Mouse (Mus musculus) R1 (cell line): ENCODE data around the gene Bnc2.

Experiments used
- DNase-seq: peaks from one replicate; pipeline ENCODE4 v3.0.0-alpha.2; 2018; ENCODE audit warnings: low read depth, low spot score

The Bnc2 gene

GRCm38 (mm10) chr4:84431677-84432515, 243.2 kb downstream of the Bnc2 start:
- peak; percentile 28 for DNase-seq

DNA sequence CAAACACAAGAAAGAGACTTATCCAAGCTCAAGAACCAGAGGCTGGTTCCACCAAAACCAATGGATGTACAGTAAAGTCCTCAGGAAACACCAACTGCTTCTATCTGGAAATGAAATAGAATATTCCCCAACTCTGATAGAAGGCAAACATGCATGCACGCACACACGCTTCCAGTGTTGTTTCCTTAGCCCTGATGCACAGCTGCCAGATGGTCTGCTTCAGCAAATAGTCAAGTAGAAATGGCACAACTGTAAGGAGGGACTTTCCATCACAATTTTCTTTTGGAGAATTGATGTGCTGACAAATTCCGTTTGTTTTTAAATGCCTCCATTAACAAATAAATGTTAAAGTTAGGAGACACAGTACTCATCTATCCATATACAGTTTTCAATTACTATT, 247.1 kb downstream of the Bnc2 start:
- DNase-seq = no peak

GRCm38 (mm10) chr4:84411431-84411830, 263.6 kb downstream of the Bnc2 start:
- no peak for DNase-seq

GRCm38 (mm10) chr4:84407328-84408028, 267.6 kb downstream of the Bnc2 start:
- no peak for DNase-seq

- DNase-seq = no peak
Measured at GRCm38 (mm10) chr4:84403356-84404145, 271.5 kb downstream of the Bnc2 start.

GRCm38 (mm10) chr4:84388991-84389390, 286.1 kb downstream of the Bnc2 start:
- no peak for DNase-seq

- DNase-seq = no peak
Measured at GRCm38 (mm10) chr4:84385156-84385555, 289.9 kb downstream of the Bnc2 start.

- DNase-seq = no peak
Measured at GRCm38 (mm10) chr4:84379289-84379688, 295.8 kb downstream of the Bnc2 start.

DNA sequence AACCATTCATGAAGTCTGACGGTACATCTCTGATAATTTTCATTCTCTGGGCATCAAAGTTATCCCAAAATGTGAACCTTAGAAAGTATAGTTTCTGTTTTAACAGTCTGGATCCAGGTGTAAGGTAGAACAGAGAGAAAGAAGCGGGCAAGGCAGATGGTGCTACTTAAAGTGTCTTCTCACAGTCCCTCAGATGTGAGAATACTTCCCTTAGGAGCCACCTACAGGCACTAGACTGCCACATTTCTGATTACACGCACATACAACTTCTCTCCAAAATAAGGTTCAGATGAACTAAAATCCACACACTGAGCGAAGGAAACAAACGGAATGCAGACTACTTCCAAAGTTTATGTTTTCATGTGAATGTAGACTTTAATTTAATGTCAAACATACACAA, 297.6 kb downstream of the Bnc2 start:
- no peak for DNase-seq

- no peak for DNase-seq
Measured at GRCm38 (mm10) chr4:84362337-84362823, 312.7 kb downstream of the Bnc2 start.

DNA sequence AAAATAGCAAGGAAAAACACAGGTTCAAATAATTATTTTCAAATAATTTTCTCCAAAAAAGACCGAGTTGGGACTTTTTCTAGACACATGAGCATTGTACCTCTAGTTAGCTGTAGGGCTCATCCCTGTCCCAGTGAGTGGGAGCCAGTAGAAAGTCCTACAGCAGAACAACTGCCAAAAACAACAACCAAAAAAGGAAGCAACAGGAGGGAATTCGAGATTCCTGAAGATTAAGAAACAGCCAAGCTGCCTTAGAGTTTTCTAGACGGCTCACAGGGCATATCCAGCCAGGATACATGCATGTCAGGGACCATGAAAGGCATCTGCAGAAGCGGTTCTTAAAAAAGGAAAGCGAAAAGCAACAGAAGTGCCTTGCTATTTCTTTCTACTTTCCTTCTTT, 313.9 kb downstream of the Bnc2 start:
- DNase-seq = no peak

GRCm38 (mm10) chr4:84359996-84360395, 315.1 kb downstream of the Bnc2 start:
- no peak for DNase-seq

DNA sequence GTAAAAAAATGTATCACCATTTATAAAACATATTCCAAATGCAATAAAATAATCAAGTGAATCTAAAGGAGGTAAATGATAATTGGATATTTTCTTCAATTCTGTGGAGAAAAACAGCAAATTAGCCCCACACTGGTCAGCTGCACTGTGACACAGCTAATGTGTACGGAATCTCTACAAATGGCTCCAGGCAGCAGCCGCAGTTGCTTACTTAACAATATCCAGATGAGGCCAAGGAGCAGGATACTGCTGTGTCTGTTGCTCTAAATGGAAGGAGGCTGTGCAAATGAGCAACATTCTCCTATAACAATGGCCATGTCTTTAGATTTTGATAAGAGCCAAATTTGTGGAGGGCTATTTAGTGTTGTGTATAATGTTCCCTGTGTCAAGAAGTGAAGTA, 316.9 kb downstream of the Bnc2 start:
- DNase-seq = no peak

DNA sequence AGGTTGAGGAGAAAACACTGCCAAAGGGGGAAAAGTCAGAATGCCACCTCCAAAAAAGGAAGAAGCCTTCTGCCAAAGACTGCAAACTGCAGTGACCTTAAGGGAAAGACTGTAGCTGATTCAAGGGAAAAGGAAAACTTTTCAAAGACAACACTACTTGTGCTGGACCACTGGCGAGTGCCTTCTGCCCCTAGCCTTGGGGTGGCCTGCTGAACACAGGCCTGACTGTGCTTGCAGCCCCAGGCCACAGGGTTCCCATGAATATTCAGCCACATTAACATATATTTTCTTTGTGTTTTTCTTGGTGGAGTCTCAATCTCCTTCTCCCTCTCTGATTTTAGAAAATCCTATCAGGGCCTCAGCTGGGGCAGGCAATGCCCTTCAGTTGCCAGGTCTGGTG, 317.7 kb downstream of the Bnc2 start:
- DNase-seq = peak; percentile 12

DNA sequence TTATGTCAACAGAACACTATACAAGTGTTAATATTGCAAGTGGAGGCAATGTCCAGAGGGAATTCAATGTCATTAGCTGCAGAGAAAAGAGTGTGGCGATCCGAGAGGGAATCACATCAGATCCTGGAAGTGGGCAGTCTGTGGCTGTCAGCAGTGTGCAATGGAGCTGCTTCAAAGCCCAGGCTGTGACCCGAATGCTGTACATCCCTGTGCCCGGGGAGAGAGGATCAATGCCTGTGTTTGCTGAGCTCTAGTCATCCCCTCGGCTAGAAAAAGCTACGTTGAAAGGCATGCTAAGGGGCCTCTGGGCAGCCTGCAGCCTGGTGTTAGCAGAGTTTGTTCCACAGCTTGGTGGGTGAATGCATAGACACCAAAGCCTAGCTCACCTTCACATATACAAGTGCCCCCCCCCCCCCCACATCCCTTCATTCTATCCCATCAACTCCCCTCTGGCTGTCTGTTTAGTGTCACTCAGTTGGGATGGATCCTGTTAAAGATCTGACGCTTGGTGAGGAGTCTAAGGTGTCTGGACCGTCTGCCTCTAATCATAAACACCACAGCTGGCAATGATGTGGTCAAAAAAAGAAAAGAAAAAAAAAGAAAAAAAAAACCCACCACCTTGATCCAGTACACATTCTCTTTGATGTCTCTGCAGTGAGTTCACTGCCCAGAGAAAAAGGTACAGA, 318.5 kb downstream of the Bnc2 start:
- DNase-seq = no peak

- DNase-seq = no peak
Measured at GRCm38 (mm10) chr4:84352656-84353055, 322.4 kb downstream of the Bnc2 start.

DNA sequence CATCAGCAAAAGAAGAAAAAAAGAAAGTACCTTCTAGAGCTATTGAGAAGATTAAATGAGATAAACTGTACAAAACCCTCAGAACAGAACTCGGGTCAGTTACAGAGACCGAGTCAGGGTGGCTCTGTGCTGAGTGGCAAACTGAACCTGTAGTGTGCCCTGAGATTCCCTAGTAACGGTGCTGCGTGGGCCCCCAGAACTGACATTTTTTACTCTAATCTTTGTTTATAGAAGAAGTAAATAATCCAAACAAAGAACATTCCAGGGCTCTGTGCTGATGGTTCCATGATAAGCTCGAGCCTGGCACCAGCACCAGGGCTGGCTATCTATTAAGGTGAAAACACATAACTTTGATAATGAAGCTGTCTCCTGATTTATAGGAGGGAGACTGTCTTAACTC, 325.5 kb downstream of the Bnc2 start:
- DNase-seq = no peak

DNA sequence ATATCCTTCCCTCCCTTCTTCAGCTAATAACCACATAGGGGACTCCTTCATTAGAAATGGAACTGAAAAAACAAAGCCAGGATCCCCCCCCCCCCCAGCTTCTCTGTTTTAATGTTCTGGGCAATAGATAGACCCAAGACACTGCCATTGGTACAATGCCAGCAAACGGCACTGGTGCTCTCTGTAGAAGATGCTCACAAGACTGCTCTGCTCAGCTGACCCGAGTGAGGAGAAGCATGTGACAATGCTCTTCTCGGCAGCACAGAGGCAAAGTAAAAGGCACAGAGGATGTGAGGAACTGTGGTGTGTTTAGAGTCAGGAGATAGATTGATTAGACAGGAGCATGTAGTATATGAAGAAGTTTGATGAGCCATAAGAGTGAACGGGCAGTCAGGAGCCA, 335.9 kb downstream of the Bnc2 start:
- no peak for DNase-seq

GRCm38 (mm10) chr4:84331995-84332394, 343.1 kb downstream of the Bnc2 start:
- DNase-seq = no peak

- no peak for DNase-seq
Measured at GRCm38 (mm10) chr4:84331450-84331849, 343.6 kb downstream of the Bnc2 start.

- no peak for DNase-seq
Measured at GRCm38 (mm10) chr4:84330509-84330908, 344.6 kb downstream of the Bnc2 start.

DNA sequence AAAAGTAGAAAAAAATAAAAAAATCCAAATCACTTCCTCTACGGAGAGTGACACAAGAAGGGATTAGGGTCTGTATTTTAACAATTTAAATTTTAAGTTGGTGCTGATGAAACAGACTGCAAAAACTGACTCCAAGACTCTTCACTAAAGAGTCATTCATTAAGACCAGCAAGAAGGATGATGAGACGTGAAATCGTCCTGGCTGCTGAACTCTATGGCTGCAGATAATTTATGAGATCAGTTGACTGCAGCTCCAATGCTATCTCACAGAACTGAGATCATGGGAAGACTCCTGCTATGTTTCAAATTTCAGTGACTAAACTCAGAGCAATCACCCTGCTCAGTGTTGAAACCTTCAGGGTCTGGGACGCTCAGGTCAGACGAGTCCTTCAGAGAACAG, 345.4 kb downstream of the Bnc2 start:
- no peak for DNase-seq
